Mouse (Mus musculus): ENCODE data around the gene Olfr1444.

DNA sequence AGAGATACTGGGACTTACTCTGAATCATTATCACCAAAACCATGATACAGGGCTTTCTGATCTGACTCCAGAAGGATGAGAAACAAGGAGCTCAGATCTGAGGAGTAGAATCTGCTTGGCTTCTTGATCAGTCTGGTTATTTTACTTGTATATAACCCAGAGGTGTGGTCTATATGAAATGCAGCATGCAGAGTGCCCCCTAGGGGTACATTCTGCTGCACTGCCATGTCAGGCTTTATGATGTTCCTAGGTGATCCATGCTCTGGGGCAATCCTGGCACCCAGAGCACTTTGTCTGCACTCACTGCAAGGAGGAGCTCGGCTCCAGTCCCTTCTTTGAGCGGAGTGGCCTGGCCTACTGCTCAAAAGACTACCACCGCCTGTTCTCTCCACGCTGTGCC, 32.5 kb upstream of the Olfr1444 start:
- TF ChIP-seq CTCF (IDR thresholded peaks at IDR 0.05; ENCODE audit: low read depth, low read length) (no peak; the same call in 1 of the 2 replicates), POLR2A (IDR thresholded peaks at IDR 0.05; ENCODE audit: extremely low read depth, insufficient read depth, low read length) (no peak)
